In genomic region chr17:42303062-42303577, GRCm38 (mm10) we compare ENCODE assay signal across 12 mouse cellular contexts. TPM values are rescaled to one million over a fixed set of nuclear protein-coding genes. Genes with fewer than 3 reads are reported as not detected.
"Had no signal": no experiment of that assay in that cellular context is flagged by ENCODE, and none has a peak within 500 bp of the region (broad histone marks: within the 10 kb centered on the region; RNA-seq: fewer than 3 reads in every experiment).

No protein-coding gene starts in this region.

- H3K4me3 ChIP-seq: layer of hippocampus, adult 2 months; limb, embryonic 12.5 days; neural tube, embryonic 13.5 days had no signal

- H3K27me3 ChIP-seq: limb, embryonic 12.5 days; neural tube, embryonic 13.5 days had no signal

- DNase-seq: kidney, postnatal 10 days; kidney, postnatal 4 days; liver; lung, adult 18-20 months; right cerebral cortex, postnatal 25 days; thymus, postnatal 36 days had no signal

- H3K36me3 ChIP-seq: limb, embryonic 12.5 days; neural tube, embryonic 13.5 days had no signal

- H3K4me1 ChIP-seq: limb, embryonic 12.5 days; neural tube, embryonic 13.5 days had no signal

- H3K27ac ChIP-seq: layer of hippocampus, adult 2 months; limb, embryonic 12.5 days; liver, embryonic 14.5 days; neural tube, embryonic 13.5 days had no signal

- H3K9me3 ChIP-seq: limb, embryonic 12.5 days; neural tube, embryonic 13.5 days had no signal

- H3K9ac ChIP-seq: limb, embryonic 12.5 days; liver, embryonic 14.5 days; neural tube, embryonic 13.5 days had no signal

- H3K4me2 ChIP-seq: limb, embryonic 12.5 days; neural tube, embryonic 13.5 days had no signal

RNA-seq across cellular contexts. Expression of gene Ptchd4, which starts 12.6 kb away (rescaled TPM):
- total RNA-seq: megakaryocyte-erythroid progenitor cell, adult 5-6 weeks had no signal
- polyA plus RNA-seq: liver, embryonic 14.5 days; small intestine, adult 2 months had no signal
